Mouse (Mus musculus) G1E (cell line): Measurements from ENCODE around the gene Nphp4.

ENCODE experiments used
- CTCF ChIP-seq: IDR thresholded peaks from 2 replicates; pipeline ENCODE4 v1.5.1; 2012; ENCODE audit warnings: low read depth, low read length, inconsistent platforms, mixed read lengths
- GATA2 ChIP-seq: IDR thresholded peaks from 2 replicates; pipeline ENCODE4 v1.6.1; 2012; ENCODE audit warnings: low read depth, low read length, inconsistent platforms, borderline replicate concordance
- POLR2AphosphoS5 ChIP-seq: IDR thresholded peaks from 2 replicates; pipeline ENCODE4 v1.6.1; 2012; ENCODE audit warnings: low read depth, low read length, inconsistent platforms; ENCODE audit not compliant: insufficient replicate concordance
- TAL1 ChIP-seq: conservative IDR thresholded peaks from 2 replicates; pipeline ENCODE4 v1.6.1; 2012; ENCODE audit warnings: low read depth, low read length, inconsistent platforms, mixed read lengths

GRCm38 (mm10) chr4:152514884-152515283 is 38.4 kb downstream of the Nphp4 start:
- TF ChIP-seq CTCF: no peak
- TF ChIP-seq POLR2AphosphoS5: no peak
- no peak for TF ChIP-seq TAL1
- no peak for TF ChIP-seq GATA2
